Mouse (Mus musculus): ENCODE data around the gene Zfp212.
A peak's percentile ranks its signal among the peaks of the same experiment; 100 is the strongest.
"Not testable (repeated sequence)": the region's sequence is repeated elsewhere in the genome, so short reads cannot be mapped to it uniquely, and the experiment has no call there.

The Zfp212 gene

GRCm38 (mm10) chr6:47943021-47943691 lies 22.9 kb downstream of the Zfp212 start:
- no peak for DNase-seq (ENCODE audit: low spot score)

GRCm38 (mm10) chr6:47943721-47944120 lies 23.4 kb downstream of the Zfp212 start:
- DNase-seq (ENCODE audit: low spot score): no peak

GRCm38 (mm10) chr6:47947388-47947787 lies 27.1 kb downstream of the Zfp212 start:
- DNase-seq (ENCODE audit: low spot score): no peak

- peak; percentile 93 for DNase-seq (ENCODE audit: low spot score)
Observed at GRCm38 (mm10) chr6:47953191-47953726, 33.0 kb downstream of the Zfp212 start, which contains the start of gene Zfp956. Zfp956 (plus strand) TSS chr6:47953390.

- DNase-seq (ENCODE audit: low spot score): no peak
Observed at GRCm38 (mm10) chr6:47954425-47954824, 34.1 kb downstream of the Zfp212 start.

- no peak for DNase-seq (ENCODE audit: low spot score)
Observed at GRCm38 (mm10) chr6:47957816-47958215, 37.5 kb downstream of the Zfp212 start.

- no peak for DNase-seq (ENCODE audit: low spot score)
Observed at GRCm38 (mm10) chr6:47960685-47961421, 40.6 kb downstream of the Zfp212 start.

GRCm38 (mm10) chr6:47963051-47963450 lies 42.8 kb downstream of the Zfp212 start:
- peak; percentile 88 for DNase-seq (ENCODE audit: low spot score)

GRCm38 (mm10) chr6:47968166-47968565 lies 47.9 kb downstream of the Zfp212 start:
- DNase-seq (ENCODE audit: low spot score): not testable (repeated sequence)

GRCm38 (mm10) chr6:47974599-47974998 lies 54.3 kb downstream of the Zfp212 start:
- no peak for DNase-seq (ENCODE audit: low spot score)

GRCm38 (mm10) chr6:47978897-47979368 lies 58.7 kb downstream of the Zfp212 start:
- DNase-seq (ENCODE audit: low spot score): peak; percentile 81

Data from MN1 (cell line).